Mouse (Mus musculus): ENCODE data around the gene Eif6. TPM values are rescaled to one million over a fixed set of nuclear protein-coding genes. Genes with fewer than 3 reads are reported as not detected.

The Eif6 gene
- polyA plus RNA-seq, 1 experiment from 2014 or later, result 141 TPM

DNA sequence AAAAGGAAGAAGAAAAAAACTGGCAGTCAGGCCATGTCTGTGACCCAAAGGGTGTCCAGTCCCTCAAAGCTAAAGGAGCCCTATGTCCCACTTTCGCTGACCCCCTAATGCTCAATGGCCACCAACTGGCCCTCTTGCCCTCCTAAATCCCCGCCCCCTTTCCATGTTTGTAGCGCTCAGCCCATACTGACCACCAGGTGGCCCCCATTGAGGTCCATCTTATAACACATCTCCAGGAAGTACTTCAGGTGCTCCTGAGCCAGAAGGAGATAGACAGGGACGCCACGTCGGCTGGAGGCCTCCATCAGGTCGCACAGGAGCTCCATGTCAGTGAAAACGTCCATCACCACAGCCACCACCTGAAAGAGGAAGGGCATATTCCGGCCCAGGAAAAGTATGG, 4.6 kb upstream of the Eif6 start:
- no peak for DNase-seq (ENCODE audit: low spot score)
- Histone ChIP-seq H3K27ac (ENCODE audit: low read length) (no peak overlapping the region), H3K9me3 (ENCODE audit: low read length) (no peaks in the 10 kb centered on the region), H3K4me2 (replicated peaks; ENCODE audit: low read depth, low read length) (no peak overlapping the region), H3K4me3 (ENCODE audit: low read depth, low read length) (no peak overlapping the region), H3K27me3 (replicated peaks; ENCODE audit: insufficient read depth, low read length) (no peaks in the 10 kb centered on the region), H3K9ac (replicated peaks; ENCODE audit: low read depth) (no peak overlapping the region), H3K36me3 (ENCODE audit: insufficient read depth, low read length) (no peaks in the 10 kb centered on the region), H3K4me1 (ENCODE audit: insufficient read depth, low read depth, low read length) (peaks cover 6% of the 10 kb centered on the region; the same call in 1 of the 2 replicates)
- ATAC-seq, result no peak
- 50% methylated on average over 9 of the region's 9 CpGs for WGBS
- TF ChIP-seq CTCF (IDR thresholded peaks at IDR 0.05), result peak; percentile 38
- TF ChIP-seq EP300 (IDR thresholded peaks at IDR 0.05), result no peak

DNA sequence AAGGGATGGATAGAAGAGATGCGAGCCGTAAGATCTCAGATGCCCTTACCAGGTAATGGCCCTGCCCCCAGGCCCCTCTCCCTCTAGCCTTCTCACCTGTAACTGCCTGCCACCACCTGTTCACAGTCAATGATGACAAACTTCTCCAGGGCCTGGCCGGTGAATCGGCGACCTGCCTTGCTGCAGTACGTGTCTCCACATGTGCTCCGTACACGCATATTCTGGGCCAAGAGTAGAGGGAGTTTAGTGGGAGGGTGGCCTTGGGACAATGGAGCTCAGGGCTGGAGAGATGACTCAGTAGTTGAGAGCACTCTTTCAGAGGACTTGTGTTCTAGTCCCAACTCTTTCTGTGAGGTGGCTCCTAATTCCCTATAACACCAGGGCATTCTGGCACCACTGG, 4.1 kb upstream of the Eif6 start:
- H3K27ac ChIP-seq (ENCODE audit: low read length), result no peak overlapping the region
- H3K4me2 ChIP-seq (replicated peaks; ENCODE audit: low read depth, low read length), result no peak overlapping the region
- WGBS, result 87% methylated on average over 8 of the region's 8 CpGs
- no peaks in the 10 kb centered on the region for H3K27me3 ChIP-seq (replicated peaks; ENCODE audit: insufficient read depth, low read length)
- no peak overlapping the region for H3K9ac ChIP-seq (replicated peaks; ENCODE audit: low read depth)
- H3K4me3 ChIP-seq (ENCODE audit: low read depth, low read length), result no peak overlapping the region
- DNase-seq (ENCODE audit: low spot score) (no peak), ATAC-seq (no peak)
- peaks cover 6% of the 10 kb centered on the region; the same call in 1 of the 2 replicates for H3K4me1 ChIP-seq (ENCODE audit: insufficient read depth, low read depth, low read length)
- no peaks in the 10 kb centered on the region for H3K36me3 ChIP-seq (ENCODE audit: insufficient read depth, low read length)
- TF ChIP-seq EP300 (IDR thresholded peaks at IDR 0.05), result no peak
- no peak for TF ChIP-seq CTCF (IDR thresholded peaks at IDR 0.05)
- no peaks in the 10 kb centered on the region for H3K9me3 ChIP-seq (ENCODE audit: low read length)

DNA sequence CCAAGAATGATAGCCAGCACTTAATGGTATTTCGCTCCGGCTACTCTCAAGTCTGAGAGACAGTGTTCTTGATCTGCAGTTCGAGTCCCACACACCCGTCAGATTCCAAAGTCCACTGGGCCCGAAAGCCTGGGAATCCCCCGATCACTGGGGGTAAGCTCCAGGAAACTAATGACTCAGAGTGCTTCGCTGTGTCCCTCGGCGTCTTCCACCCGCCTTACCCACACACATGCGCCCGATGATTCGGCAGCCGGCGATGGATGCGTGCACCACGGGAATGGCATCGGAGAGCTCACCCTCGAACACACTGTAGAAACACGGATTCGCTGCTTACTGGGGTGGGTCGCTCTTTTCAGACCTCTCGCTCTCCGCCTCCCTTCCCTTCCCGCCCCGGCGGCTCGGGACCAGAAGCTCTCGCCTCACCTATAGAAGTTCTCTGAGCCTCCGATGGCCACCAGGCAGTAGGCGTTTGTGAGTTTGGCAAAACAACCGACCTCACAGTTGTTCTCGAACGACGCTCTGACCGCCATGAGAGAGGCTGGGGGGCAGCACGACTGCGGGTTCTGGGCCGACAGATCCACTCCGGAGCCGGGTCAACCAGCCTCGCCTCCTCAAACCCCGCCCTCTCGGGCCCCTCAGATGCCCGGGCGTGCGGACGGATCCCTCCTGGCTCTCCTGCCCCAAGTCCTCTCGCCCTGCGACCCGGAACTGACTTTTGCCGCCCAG, 658 bp downstream of the Eif6 start:
- peak overlapping the region; percentile 84 for H3K9ac ChIP-seq (replicated peaks; ENCODE audit: low read depth)
- peak overlapping the region; percentile 91 for H3K27ac ChIP-seq (ENCODE audit: low read length)
- no peaks in the 10 kb centered on the region for H3K27me3 ChIP-seq (replicated peaks; ENCODE audit: insufficient read depth, low read length)
- peak; percentile 51 for DNase-seq (ENCODE audit: low spot score)
- 2% methylated on average over 50 of the region's 52 CpGs for WGBS
- H3K4me1 ChIP-seq (ENCODE audit: insufficient read depth, low read depth, low read length), result peaks cover 9% of the 10 kb centered on the region; the same call in 1 of the 2 replicates
- peaks cover 14% of the 10 kb centered on the region; the same call in 1 of the 2 replicates for H3K36me3 ChIP-seq (ENCODE audit: insufficient read depth, low read length)
- H3K9me3 ChIP-seq (ENCODE audit: low read length), result no peaks in the 10 kb centered on the region
- TF ChIP-seq CTCF (IDR thresholded peaks at IDR 0.05), result no peak
- no peak for TF ChIP-seq EP300 (IDR thresholded peaks at IDR 0.05)
- peak overlapping the region; percentile 85 for H3K4me2 ChIP-seq (replicated peaks; ENCODE audit: low read depth, low read length)
- ATAC-seq, result peak; percentile 29
- peak overlapping the region; percentile 78 for H3K4me3 ChIP-seq (ENCODE audit: low read depth, low read length)

DNA sequence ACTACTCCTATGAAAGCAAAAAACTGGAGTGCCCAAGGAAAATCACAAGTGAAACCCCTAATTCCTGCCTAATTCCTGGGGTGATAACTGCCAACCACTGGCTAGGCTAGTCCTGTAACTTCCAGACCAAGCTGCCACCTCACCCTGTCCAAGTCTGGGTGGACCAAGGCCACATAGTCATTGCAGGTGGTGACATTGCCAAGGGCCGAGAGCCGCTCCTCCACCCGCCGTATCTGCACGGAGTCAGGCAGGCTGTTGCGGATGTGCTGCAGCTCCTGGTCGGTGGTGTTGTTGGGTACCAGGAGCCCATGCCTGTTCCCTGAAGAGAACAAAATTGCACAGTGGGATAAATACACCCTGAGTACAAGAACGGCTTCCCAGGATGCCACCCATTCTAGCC, 3.0 kb downstream of the Eif6 start:
- H3K27me3 ChIP-seq (replicated peaks; ENCODE audit: insufficient read depth, low read length), result no peaks in the 10 kb centered on the region
- DNase-seq (ENCODE audit: low spot score), result no peak
- H3K4me1 ChIP-seq (ENCODE audit: insufficient read depth, low read depth, low read length), result peaks cover 9% of the 10 kb centered on the region; the same call in 1 of the 2 replicates
- 96% methylated on average over 8 of the region's 8 CpGs for WGBS
- no peak overlapping the region for H3K4me2 ChIP-seq (replicated peaks; ENCODE audit: low read depth, low read length)
- H3K27ac ChIP-seq (ENCODE audit: low read length), result no peak overlapping the region
- ATAC-seq, result no peak
- no peak for TF ChIP-seq EP300 (IDR thresholded peaks at IDR 0.05)
- TF ChIP-seq CTCF (IDR thresholded peaks at IDR 0.05), result no peak
- no peak overlapping the region for H3K9ac ChIP-seq (replicated peaks; ENCODE audit: low read depth)
- H3K36me3 ChIP-seq (ENCODE audit: insufficient read depth, low read length), result peaks cover 14% of the 10 kb centered on the region; the same call in 1 of the 2 replicates
- H3K4me3 ChIP-seq (ENCODE audit: low read depth, low read length), result no peak overlapping the region
- H3K9me3 ChIP-seq (ENCODE audit: low read length), result no peaks in the 10 kb centered on the region

GRCm38 (mm10) chr2:155820779-155821178, 5.9 kb downstream of the Eif6 start:
- Histone ChIP-seq H3K4me3 (ENCODE audit: low read depth, low read length) (no peak overlapping the region), H3K27me3 (replicated peaks; ENCODE audit: insufficient read depth, low read length) (no peaks in the 10 kb centered on the region), H3K9ac (replicated peaks; ENCODE audit: low read depth) (no peak overlapping the region), H3K36me3 (ENCODE audit: insufficient read depth, low read length) (peaks cover 14% of the 10 kb centered on the region; the same call in 1 of the 2 replicates), H3K4me2 (replicated peaks; ENCODE audit: low read depth, low read length) (no peak overlapping the region), H3K4me1 (ENCODE audit: insufficient read depth, low read depth, low read length) (peaks cover 8% of the 10 kb centered on the region; the same call in 1 of the 2 replicates), H3K9me3 (ENCODE audit: low read length) (no peaks in the 10 kb centered on the region), H3K27ac (ENCODE audit: low read length) (no peak overlapping the region)
- no peak for ATAC-seq
- WGBS, result 87% methylated on average over 5 of the region's 5 CpGs
- no peak for TF ChIP-seq EP300 (IDR thresholded peaks at IDR 0.05)
- TF ChIP-seq CTCF (IDR thresholded peaks at IDR 0.05), result no peak
- DNase-seq (ENCODE audit: low spot score), result no peak

GRCm38 (mm10) chr2:155819449-155820251, 7.1 kb downstream of the Eif6 start:
- Histone ChIP-seq H3K36me3 (ENCODE audit: insufficient read depth, low read length) (peaks cover 14% of the 10 kb centered on the region; the same call in 1 of the 2 replicates), H3K9ac (replicated peaks; ENCODE audit: low read depth) (peak overlapping the region; percentile 74; the same call in 1 of the 2 replicates), H3K4me2 (replicated peaks; ENCODE audit: low read depth, low read length) (peak overlapping the region; percentile 20; the same call in 1 of the 2 replicates), H3K9me3 (ENCODE audit: low read length) (no peaks in the 10 kb centered on the region), H3K27me3 (replicated peaks; ENCODE audit: insufficient read depth, low read length) (no peaks in the 10 kb centered on the region), H3K4me1 (ENCODE audit: insufficient read depth, low read depth, low read length) (peaks cover 5% of the 10 kb centered on the region; the same call in 1 of the 2 replicates), H3K27ac (ENCODE audit: low read length) (peak overlapping the region; percentile 87), H3K4me3 (ENCODE audit: low read depth, low read length) (peak overlapping the region; percentile 83; the same call in 1 of the 2 replicates)
- DNase-seq (ENCODE audit: low spot score), result no peak
- ATAC-seq, result no peak
- no peak for TF ChIP-seq EP300 (IDR thresholded peaks at IDR 0.05)
- TF ChIP-seq CTCF (IDR thresholded peaks at IDR 0.05), result no peak
- WGBS, result 60% methylated on average over 6 of the region's 6 CpGs

Data from lung, postnatal 0 days (tissue).